Mouse (Mus musculus): ENCODE data around the gene Pla2g2f.

DNA sequence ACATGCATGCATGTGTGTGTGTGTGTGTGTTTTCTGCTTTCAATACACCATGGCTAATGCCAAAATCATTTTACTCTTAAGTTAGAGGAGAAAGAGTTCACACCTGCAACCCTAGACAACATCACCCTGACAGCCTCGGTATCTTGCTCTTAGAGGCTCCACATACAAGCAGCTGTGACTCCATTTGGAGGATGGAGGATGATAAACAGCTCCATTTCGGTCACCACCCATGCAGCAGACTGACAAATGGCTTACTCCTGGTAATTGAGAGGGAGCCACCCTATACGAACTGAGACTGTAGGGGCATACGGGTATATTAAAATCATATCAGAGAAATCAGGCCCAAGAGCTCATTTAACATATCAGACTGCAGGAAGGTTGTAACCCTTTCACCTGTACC is 31.0 kb upstream of the Pla2g2f start:
- no peak for TF ChIP-seq CTCF (conservative IDR thresholded peaks at IDR 0.05; ENCODE audit: low read length)
- TF ChIP-seq POU5F1 (IDR thresholded peaks at IDR 0.05; ENCODE audit: borderline replicate concordance, low read length): no peak

All from E14TG2a.4 (cell line).